Mouse (Mus musculus) G1E-ER4 (cell line): ENCODE measurements around the gene Rtp4. TPM values are rescaled to one million over a fixed set of nuclear protein-coding genes. Genes with fewer than 3 reads are reported as not detected.

Experiments
- GATA1 ChIP-seq: IDR thresholded peaks from one replicate; pipeline ENCODE4 v1.8.0; 2012; ENCODE audit warnings: low read length, inconsistent platforms
- polyA plus RNA-seq: library from polyadenylated mRNA; stranded (reverse); fragments of >175 nt; gene quantifications from 2 replicates; pipeline ENCODE4 v1.2.3, GENCODE M21; 2012

Rtp4 gene
- polyA plus RNA-seq, 1 experiment: not detected

DNA sequence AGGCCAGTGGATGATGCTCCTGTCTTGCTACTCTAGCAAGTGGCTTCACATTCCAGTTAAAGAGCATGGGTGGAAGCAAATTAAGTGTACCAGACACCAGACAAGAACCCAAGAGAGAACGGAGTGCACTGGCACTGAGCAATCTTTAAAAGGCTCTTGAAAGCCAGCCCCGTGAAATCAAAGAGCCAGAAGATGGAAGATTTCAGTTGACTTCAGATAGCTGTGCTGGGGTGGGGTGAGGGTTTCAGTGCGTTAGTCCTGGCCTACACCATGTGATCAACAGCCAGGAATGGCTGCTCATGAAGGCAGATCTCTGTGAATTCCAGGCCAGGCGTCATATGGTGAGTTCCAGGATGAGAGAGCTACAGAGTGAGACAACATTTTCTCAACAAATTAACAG is 16.7 kb upstream of the Rtp4 start:
- TF ChIP-seq GATA1: no peak

DNA sequence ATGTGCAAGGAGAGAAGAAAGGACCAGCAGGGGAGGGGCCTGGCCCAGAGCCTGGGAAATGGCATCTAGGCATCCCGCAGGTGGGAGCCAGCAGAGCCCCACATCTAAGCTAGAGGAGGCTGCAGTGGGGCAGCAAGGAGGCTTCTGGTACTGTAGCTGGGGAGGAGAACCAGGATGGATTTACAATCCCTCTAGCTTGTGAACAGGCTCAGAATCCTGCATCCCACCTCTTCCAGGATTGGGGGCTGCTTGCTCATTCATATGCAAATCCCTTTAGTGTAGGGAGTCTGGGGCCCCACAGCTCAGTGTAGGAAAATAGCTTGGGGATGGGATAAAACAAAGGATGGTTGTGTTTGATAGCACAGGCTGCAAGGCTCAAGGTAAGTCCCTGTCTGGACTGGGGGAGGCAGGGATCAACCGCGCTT is 15.8 kb upstream of the Rtp4 start:
- TF ChIP-seq GATA1: no peak

GRCm38 (mm10) chr16:23505904-23506687 is 14.0 kb upstream of the Rtp4 start:
- no peak for TF ChIP-seq GATA1

- no peak for TF ChIP-seq GATA1
Observed at GRCm38 (mm10) chr16:23511166-23511935, 8.7 kb upstream of the Rtp4 start.

- TF ChIP-seq GATA1: no peak
Observed at GRCm38 (mm10) chr16:23513401-23513800, 6.7 kb upstream of the Rtp4 start.

GRCm38 (mm10) chr16:23515766-23516165 is 4.3 kb upstream of the Rtp4 start:
- TF ChIP-seq GATA1: no peak

GRCm38 (mm10) chr16:23516606-23517005 is 3.5 kb upstream of the Rtp4 start:
- no peak for TF ChIP-seq GATA1

GRCm38 (mm10) chr16:23517230-23517629 is 2.9 kb upstream of the Rtp4 start:
- TF ChIP-seq GATA1: no peak

- TF ChIP-seq GATA1: no peak
Observed at GRCm38 (mm10) chr16:23517754-23518566, 2.1 kb upstream of the Rtp4 start.

GRCm38 (mm10) chr16:23518567-23519369 is 1.3 kb upstream of the Rtp4 start:
- TF ChIP-seq GATA1: no peak

- TF ChIP-seq GATA1: no peak
Observed at GRCm38 (mm10) chr16:23519771-23520170, 320 bp upstream of the Rtp4 start.

DNA sequence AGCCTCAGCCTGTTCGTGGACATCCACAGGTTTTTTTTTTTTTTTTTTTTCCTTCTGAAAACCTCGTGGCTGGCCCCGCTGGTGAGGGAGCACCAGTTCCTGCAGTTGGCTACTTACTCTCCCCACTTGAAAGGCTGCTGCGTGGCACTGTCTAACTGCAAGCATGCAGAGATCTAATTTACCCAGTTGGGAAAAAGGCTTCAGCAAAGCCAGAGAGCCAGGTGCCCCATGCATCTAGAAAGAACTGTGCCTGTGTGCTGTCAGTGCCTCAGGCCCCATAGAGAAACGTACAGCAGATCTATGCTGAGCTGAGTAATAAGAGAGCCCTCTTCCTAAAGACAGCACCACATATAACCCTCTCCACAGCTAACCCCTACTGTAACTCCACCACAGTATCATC is 1.0 kb downstream of the Rtp4 start:
- TF ChIP-seq GATA1: no peak

GRCm38 (mm10) chr16:23522081-23522480 is 2.0 kb downstream of the Rtp4 start:
- no peak for TF ChIP-seq GATA1

- TF ChIP-seq GATA1: no peak
Observed at GRCm38 (mm10) chr16:23529186-23529585, 9.1 kb downstream of the Rtp4 start.

DNA sequence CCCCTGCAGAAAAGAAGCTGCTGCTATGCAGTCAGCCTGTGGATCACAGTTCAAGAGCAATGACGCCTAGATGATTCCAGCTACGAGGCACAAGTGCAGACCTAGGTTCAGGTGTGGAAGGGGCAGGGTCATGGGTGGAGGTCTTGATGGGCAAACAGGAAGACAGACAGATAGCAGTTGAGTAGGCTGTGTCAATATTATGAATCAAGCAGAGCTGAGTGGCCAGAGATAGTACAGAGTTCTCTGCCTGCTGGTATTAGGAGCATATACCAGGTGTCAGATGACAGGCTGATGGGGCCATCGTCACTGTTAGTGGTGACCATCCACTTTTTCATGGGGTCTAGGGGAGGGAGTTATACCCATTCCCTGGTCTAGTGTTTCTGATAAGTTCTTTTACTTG is 13.6 kb downstream of the Rtp4 start:
- no peak for TF ChIP-seq GATA1
